Mouse (Mus musculus): ENCODE measurements at regions not wholly inside any gene's neighbourhood (a gene's known extent, or its start where the extent isn't known, plus 50 kb on each side); places are given as distances from the start of the nearest gene placed in this dataset.
A peak's percentile ranks its signal among the peaks of the same experiment; 100 is the strongest.

DNA sequence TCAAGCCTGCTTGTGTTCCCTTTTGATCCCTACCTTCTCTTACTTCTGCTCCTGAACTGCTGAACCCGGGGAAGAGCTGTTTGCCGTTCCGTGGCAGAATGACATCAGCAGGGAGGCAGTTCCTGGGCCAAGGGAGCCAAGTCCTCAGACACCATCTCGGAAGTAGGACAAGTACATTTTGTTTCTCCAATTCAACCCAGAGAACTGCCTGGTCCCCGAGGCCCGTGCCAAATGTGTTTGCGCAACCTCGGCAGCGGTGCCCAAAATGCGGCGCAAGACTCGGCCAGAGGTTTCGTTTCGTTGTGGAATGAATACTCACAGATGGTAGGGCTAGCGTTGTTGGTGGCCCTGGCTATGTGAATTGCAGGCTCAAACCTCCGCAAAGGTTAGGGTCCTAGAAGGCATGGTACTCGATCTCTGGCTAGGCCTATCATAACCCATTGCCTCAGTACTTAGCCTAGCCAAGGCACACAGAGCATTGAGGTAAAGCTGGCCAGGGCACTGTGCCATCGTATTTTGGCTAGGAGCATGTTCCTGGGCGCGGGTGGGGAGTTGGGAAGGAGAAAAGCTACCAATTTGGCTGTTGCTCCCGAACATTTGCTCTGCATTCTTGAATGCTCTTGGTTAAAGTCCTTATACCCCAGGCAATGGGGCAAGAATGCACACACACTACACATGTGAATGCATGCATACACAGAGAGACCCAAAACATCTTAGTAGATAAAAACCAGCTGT, 333.0 kb downstream of the Foxo1 start:
- peak; percentile 52 for ATAC-seq (ENCODE audit: low TSS enrichment)

DNA sequence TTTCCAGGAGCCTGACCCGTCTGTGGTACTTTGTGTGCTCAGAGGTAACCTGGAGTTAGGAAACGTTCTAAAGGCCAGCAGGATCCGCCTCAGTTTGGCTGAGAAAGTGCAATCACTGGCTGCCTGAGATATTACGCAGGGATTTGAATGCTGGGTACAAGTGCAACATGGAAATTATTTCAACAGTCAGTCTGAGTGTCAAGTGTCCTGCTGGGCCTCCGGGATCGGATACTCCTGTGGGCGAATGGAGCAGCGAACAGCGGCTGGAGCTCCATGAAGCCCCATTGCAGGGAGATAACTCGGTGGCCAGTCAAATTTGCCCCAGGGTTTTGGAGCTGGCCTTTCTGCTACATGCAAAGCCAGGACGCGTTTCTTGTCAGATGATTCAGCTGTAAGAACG, 332.4 kb downstream of the Foxo1 start:
- no peak for ATAC-seq (ENCODE audit: low TSS enrichment)

DNA sequence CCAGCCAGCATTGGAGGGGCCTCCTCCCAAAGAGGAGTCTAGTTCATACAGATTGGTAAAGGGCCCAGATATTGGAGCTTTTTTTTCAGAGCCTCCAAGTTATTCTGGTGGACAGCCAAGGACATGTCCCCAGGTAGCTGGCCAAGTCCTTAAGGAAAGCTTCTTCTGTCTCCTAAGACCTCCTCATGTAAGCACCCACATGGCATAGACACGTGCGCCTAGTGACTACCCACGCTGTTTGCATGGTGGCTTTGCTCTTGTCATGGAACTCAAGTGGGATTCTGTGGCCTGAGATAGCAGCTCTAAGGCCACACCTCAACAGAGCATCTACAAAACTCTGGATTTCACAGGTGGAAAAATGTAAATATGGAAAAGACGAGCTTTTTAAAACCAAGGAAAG, 332.0 kb downstream of the Foxo1 start:
- no peak for ATAC-seq (ENCODE audit: low TSS enrichment)

DNA sequence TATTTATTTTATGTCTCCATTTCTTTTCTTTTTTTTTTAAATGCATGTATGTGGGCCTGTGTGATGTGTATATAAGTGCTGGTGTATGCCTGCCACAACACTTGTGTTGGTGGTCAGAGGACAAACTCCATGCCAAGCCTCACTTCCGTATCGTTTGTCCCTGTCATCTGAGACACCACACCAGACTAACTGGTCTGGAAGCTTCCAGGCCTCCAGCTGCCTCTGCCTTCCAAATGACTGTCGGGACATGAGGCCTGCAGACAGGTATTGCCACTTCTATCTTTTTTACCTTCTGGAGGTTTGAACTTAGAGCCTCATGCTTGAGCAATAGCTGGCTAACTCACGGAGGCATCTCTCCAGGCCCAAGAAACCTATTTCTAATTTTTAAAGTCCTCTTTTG, 318.3 kb downstream of the Foxo1 start:
- no peak for ATAC-seq (ENCODE audit: low TSS enrichment)

DNA sequence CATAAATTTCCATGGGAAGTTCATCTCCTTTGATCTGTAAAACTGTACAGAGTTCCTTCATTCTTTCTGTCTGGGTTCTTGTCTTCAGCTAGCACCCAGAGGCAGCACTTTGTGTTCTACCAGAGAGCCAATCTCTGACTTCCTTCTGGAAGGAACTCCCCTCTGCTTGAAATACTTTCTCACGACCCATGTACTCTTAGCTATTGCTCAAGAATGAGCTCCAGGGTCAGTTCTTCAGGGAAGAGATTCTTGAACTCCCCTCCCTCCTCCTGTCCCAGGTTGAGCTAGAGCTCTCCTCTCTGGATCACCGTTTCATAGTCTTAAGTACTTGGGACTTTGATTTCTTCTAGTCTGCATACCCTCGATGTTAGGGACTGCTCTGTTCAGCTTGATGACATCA, 311.8 kb downstream of the Foxo1 start:
- ATAC-seq (ENCODE audit: low TSS enrichment): no peak

DNA sequence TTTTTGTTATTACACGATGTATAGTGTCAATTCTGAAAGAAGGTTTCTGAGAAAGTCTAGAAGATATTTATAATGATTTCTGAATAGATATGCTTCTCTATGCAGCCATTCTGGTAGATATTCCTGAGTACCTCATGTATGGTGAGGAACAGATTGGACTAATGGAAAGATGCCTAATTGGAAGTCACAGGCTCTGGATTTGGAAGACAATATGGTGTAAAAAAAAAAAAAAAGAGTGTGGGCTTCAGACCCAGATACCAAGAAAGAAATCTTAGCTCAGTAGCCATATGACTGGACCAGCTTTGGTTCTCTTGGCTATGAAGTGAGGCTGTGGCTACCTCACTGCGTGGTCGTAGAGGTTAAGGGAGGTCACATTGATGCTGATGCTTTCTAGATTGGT, 311.0 kb downstream of the Foxo1 start:
- ATAC-seq (ENCODE audit: low TSS enrichment): peak; percentile 66

DNA sequence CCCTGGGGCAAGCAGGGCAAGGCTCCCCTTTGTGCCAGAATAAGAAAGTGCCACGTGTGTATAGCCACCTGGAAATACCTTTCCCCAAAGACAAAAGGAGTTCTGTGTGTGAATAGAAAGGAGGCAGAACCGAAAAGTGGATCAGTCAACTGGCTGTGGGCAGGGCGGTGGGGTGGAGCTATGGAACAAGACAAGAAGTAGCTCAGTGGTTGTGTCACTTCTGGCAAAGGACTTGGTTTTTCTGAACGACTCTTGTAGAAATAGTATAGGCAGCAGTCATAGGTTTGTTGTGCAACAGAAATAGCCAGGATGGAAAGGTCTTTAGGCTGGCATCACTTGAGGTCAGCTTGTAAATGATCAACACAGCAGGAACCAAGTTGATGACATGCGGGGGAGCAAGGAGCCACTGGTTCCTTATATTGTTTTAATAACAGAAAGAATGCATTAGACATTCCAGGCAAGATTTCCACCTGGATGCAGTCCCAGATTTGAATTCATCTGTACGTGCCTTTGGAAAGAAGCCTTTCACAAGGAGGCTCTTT, 308.6 kb downstream of the Foxo1 start:
- ATAC-seq (ENCODE audit: low TSS enrichment): no peak

DNA sequence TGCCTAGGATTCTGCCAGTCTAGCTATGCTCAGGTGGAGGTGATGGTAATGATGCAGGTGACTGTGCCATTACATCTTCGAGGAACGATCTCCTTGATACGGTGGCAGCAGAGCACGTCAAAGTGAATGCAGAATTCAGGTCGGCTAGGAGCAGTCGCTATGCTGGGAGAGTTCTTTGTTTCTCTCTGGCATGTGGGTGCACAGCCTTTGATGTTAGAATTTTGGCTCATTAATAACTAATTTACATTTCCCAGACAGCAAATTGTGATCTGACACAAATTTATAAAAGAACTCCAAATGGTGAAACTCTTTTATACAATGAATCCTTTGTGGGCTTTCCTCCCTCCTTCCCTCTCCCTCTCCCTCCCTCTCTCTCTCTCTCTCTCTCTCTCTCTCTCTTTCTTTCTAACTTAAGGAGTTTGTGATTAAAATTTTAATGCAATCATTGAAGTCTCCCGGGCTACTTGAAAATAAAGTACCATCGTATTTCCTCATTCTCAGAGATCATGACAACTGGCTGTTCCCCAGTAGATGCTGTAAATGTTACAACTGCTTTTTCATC, 307.2 kb downstream of the Foxo1 start:
- no peak for ATAC-seq (ENCODE audit: low TSS enrichment)

DNA sequence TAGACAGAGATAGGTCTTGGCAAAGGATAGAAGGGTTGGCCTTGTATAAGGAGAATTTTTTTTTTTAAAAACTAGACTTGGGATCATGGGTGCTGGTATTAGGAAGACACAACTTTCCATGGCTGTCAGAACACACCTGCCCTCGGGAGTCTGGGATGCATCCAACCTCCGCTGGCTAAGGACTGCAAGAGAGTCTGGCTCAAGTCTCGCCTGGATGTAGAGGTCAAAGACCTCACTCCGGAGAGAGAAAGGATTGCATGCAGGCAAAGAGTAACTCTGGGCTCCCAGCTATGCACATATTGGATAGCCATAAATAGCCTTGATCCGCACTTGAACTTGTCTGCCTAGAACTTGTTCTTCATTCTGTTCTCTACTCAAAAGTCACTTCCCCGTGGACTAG, 306.2 kb downstream of the Foxo1 start:
- ATAC-seq (ENCODE audit: low TSS enrichment): no peak

DNA sequence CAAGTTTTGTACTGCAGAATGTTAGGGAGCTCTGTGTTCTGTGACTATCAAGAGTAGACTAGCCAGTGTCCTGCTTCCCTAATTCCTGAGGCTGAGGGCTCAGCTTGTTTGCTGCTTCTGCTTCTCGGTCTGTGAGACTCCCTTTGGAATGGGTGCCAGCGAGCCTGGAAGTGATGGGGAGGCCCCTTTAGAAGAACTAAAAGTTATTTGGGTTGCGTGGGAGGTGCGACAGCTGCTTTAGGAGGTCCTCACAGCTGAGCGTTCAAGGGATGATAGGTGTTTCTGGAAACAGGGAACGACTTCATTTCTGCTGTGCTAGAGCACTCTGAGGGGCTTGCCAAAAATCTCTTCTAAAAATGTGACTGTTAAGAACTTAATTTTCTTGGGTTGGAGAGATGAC, 305.7 kb downstream of the Foxo1 start:
- ATAC-seq (ENCODE audit: low TSS enrichment): peak; percentile 83

DNA sequence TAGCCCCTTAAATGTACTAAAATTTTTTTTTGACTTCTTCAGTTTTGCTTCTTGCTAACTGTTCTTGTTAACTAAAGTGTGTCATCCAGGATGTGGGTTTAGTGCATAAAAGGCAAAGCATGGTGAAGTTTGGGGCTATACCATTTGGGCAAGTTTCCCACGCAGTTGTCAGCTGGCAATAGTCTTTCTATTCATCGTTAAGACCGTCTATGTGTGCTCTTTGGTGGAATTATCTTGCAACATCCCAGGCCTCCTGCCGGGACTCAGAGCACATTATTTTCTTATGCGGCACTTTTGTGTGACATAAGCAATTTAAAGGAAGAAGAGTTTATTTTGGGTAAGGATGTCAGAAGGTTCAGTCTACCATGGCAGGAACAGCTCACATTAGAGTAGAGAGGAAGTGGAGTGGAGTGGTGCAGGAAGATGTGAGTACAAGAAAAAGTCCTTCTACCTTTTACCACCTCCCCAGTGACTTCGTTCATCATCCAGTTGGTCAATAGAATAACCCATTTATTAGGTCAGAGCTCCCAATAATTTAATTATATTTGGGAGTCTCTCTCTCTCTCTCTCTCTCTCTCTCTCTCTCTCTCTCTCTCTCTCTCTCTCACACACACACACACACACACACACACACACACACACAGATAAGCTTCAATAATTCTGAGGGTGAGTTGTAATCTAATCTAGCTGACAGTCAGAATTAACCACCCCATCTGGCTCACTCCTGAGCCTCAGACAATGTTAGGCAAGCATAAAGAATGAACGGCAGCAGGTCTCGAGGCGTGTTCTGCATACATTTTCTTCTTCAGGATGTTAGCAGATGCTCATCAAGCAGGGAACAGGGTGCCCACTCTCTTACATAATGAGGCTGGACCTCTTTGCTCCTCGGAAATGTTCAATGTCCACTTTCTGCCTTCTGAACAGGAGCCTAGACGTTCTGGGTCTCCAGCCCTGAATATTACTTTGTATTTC, 304.7 kb downstream of the Foxo1 start:
- ATAC-seq (ENCODE audit: low TSS enrichment): no peak

DNA sequence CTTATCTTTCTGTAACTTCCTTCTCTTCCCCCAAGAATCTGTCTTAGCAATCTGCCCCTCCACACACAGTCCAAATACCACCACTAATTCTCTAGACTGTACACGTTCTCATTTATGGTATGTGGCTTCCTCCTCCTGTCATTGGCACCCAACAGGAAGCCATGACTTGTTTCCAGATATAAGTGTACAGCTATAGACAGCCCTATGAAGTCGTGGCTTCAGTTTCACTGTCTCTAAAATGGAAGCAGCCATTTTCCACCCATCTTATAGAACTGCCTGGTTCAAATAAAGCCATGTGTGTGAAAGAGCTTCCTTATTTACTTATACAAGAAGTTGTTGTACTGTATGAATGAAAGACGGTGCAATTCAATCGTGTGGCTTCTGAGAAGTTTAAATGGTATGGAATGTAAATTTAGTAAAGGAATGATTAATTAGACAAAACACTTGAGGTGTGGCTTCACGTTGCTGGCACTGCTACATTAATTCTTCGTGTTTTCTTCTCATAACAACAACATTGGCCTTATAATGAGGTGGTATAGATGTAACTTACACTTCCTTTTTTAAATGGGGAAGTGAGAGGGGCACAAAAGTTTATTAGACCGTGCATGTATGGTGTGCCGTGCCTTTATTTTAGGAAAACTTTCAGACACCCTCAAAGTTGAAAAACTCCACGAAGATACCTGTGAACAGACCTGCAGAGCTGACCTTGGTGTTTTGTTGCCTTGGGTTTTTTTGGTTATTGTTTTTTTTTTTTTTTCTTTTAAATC, 299.7 kb downstream of the Foxo1 start:
- no peak for ATAC-seq (ENCODE audit: low TSS enrichment)

DNA sequence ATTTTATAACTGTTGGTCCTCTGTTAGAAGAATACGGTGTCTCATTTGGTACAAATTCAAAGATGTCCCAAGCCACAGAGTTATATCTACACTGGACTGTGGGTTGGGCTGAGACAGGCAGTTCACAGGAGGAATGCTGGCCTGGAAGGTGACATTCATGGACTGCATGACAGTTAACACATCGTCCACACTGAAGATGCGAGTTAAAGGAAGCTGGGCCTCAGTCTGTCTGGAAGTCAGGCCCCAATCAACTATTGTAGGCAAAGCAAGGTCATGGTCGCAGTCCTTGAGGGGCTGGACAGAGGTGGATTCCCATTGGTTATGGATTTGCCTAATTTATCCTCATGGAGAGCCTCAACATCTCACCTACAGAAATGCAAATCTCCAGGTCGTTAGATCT, 295.5 kb downstream of the Foxo1 start:
- no peak for ATAC-seq (ENCODE audit: low TSS enrichment)

DNA sequence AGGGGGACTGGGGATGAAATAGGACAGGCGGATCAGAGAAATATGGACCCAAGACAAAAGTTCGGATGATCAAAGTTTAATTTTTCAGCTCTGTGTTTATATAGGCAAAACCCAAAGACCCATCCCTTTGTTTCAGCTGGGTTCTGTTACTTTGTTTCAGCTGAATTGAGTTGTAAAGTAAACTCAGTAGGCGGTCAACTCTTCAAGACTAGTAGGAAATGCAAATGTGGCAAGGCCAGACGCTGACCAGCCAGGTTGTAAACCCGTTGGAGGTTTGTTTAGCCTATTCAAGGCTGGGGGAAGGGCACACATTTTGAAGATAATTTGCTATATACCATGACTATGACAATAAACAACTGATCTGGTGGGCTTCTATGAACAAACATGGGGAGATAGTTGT, 294.7 kb downstream of the Foxo1 start:
- no peak for ATAC-seq (ENCODE audit: low TSS enrichment)

DNA sequence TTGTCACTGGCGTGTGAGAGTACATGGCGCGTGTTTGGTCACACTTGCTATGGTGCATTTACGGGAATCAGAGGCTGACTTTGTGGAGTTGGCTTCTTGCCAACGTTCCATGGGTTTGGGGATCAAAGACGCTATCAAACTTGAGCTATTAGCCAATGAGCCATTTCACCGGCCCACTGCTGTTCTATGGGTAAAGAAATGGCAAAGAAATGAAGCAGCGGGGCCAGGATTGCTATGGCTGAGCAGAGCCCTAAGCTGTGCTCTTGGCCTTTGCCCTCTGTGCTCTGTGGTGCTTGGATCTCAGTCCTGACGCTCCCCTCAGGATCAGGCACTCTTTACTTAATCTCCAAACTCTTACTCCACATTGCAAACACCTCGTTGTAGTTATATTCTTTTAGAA, 291.3 kb downstream of the Foxo1 start:
- no peak for ATAC-seq (ENCODE audit: low TSS enrichment)

DNA sequence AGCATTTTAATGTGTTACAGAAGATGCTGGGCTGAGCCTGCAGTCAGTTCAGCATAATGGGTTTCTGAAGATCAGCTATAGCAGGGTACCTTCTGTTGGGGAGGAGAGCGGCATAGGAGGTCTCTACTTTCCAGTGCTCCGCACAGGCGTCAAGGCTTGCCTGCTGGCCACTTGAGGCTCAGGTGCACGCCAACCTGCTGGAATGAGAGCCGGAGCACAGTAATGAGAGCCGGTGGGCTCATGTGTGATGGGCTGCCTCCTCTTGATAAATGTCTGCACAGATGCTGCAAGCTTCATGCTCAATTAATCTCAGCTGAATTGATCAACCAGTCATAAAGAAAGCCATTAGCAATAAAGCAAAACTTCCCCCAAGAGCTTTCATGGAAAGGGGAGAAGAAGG, 290.6 kb downstream of the Foxo1 start:
- no peak for ATAC-seq (ENCODE audit: low TSS enrichment)

DNA sequence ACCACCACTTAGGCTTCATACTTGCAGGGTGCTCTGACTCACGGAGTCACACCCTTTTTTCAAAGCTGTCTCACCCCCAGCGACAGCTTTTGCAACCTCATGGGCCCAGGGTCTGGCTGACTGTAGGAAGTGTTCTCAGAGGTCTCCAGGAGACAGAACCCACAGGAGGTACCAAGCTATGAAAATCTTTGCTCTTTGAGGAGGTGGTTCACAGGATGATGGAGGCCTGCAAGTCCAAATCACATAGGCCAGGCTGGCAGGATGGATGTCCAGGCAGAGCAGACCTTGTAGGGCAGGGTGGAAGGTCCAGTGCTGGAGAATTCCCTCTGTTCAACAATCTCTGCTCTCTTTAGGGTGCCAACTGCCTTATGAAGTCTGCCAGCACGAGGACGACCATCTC, 289.2 kb downstream of the Foxo1 start:
- ATAC-seq (ENCODE audit: low TSS enrichment): no peak

DNA sequence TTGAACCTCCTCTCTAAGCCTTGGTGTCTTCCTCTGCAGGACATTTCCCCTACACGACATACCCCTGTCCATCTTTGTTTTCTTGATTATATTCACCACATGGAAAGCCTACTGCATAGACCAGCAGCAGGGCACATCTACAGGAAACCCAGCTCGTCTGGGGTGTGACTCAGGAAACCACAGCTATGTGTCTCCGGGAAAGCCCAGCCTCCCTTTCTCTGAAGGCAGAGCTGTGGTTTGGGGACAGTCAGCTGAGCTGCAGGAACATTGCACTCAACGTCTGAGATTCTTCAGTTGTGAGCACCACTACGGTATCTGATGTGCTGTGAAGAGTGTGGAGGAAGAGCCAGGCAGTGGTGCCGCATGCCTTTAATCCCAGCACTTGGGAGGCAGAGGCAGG, 286.9 kb downstream of the Foxo1 start:
- ATAC-seq (ENCODE audit: low TSS enrichment): no peak

DNA sequence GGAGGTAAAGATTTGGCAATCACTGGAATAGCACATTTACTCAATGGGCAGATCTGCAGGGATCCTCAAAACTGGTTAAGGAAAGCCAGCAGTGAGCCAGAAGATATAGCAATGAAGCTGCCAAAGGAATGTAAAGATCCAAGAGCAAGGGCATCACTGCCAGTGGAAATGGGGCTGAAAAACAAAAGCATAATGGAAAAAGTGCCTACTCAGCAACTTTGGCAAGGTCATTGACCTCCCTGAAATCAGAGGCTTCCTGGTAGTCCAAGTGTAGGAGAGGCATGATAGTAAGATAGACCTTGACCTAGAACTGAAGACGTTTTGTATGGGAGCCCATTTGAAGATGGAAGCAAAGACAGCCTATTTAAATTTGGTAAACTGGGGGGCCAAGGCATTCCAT, 286.4 kb downstream of the Foxo1 start:
- no peak for ATAC-seq (ENCODE audit: low TSS enrichment)

DNA sequence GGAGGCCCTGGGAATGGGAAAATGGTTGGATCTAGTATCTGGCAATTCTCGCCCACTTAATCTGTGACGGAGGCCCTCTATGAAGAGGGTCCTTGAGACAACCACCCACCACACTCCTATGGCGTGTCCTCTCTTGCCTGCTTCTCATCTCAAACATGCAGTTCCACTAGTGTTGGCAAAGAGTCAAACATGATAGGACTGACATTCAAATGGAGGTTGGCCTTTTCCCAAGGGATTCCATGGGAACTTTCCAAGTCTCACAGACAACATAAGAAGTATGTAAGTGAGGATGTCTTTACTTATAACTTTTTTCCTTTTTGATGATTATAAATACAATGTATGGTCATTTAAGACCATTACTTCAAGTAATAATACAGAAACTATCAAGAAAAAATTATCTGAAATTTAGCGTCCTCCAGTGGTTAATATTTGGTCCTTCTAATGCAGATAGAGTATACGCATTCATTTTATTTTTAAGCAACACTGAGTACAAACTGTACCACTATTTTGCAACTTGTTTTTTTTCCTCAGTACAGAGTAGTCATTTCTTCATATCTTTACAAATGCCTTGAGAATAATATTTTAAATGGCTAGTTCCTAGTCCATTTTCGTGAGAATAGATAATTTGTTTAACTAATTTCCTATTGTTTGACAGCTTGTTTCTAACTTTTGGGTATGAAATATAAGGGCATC, 280.2 kb downstream of the Foxo1 start:
- no peak for ATAC-seq (ENCODE audit: low TSS enrichment)

DNA sequence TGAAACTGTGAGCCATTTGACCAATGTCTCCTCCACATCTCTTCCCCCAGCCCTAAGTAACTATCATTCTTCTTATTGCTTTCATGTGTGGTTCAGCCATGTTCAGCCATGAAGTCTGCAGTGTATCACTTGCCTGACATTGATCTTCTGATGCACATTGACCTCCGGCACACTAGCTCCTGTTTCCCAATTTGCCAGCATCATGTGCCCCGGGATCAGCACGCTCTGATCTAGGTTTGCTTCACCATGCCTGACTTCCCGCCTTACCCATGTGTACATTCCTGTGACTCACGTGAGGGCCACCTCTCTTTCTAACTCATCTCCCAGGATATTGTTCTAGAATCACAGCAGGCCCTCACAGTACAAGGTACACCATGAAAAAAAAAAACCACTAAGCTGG, 277.9 kb downstream of the Foxo1 start:
- no peak for ATAC-seq (ENCODE audit: low TSS enrichment)

Measured in frontal cortex, adult (tissue).